Mouse (Mus musculus) kidney, adult 2 months (tissue): ENCODE results near the gene Klrb1f.

ENCODE experiments used
- CTCF ChIP-seq: fragments of 200-500 bp; conservative IDR thresholded peaks from 2 replicates; pipeline ENCODE4 v1.5.1; 2011; ENCODE audit warnings: low read depth, mild to moderate bottlenecking, control low read depth, low read length, moderate library complexity, mixed read lengths; ENCODE audit not compliant: insufficient read depth, insufficient read length
- POLR2A ChIP-seq: fragments of 200-500 bp; IDR thresholded peaks from one replicate; pipeline ENCODE4 v1.6.1; 2011; ENCODE audit warnings: low read depth, low read length, control low read depth

- TF ChIP-seq POLR2A (no peak), CTCF (no peak)
Observed at GRCm38 (mm10) chr6:129049596-129050251, 4.0 kb downstream of the Klrb1f start.
